Mouse (Mus musculus): ENCODE data around the gene Otop2.

DNA sequence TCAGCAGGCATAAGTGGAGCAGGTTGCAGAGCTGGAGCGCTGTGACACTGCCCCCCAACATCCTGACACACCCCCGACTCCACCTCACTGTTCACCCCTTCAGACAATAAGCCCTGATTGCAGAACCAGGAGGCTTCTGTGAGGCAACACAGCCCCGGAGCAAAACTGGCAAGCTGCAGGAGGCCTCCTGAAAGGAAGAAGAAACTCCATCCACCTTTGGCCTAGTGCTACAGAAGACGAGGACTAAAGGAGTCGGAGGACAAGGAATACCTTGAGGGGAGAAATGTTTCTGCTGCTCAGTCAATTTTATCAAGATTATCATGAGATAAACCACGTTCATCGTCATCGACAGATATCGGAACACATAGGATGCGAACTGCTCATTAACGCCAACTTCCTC is 11.0 kb upstream of the Otop2 start:
- TF ChIP-seq CHD1 (IDR thresholded peaks at IDR 0.05; ENCODE audit: low read depth, low read length): no peak
- TF ChIP-seq GATA1 (IDR thresholded peaks at IDR 0.05; ENCODE audit: low read depth, low read length): no peak
- no peak for TF ChIP-seq EP300 (IDR thresholded peaks at IDR 0.05; ENCODE audit: low read depth in 1 of 2, low read length in 2 of 2)
- no peak for TF ChIP-seq MYB (IDR thresholded peaks at IDR 0.05; ENCODE audit: low read depth, low read length)
- no peak for TF ChIP-seq CTCF (IDR thresholded peaks at IDR 0.05 in 2 of 3, conservative IDR thresholded peaks at IDR 0.05 in 1 of 3; ENCODE audit: control insufficient read depth in 1 of 3, insufficient read depth in 1 of 3, low read depth in 2 of 3, low read length in 3 of 3, poor library complexity in 1 of 3, severe bottlenecking in 1 of 3)
- TF ChIP-seq NELFE (IDR thresholded peaks at IDR 0.05; ENCODE audit: low read depth, low read length): no peak
- TF ChIP-seq TBP (IDR thresholded peaks at IDR 0.05; ENCODE audit: low read depth, low read length): no peak
- no peak for TF ChIP-seq POLR2A (IDR thresholded peaks at IDR 0.05; ENCODE audit: control insufficient read depth in 1 of 2, insufficient read depth in 1 of 2, low read depth in 1 of 2, low read length in 2 of 2, poor library complexity in 1 of 2)
- no peak for TF ChIP-seq KAT2A (conservative IDR thresholded peaks at IDR 0.05; ENCODE audit: low read depth, low read length)
- TF ChIP-seq NRF1 (IDR thresholded peaks at IDR 0.05; ENCODE audit: insufficient read depth, low read depth, low read length, poor library complexity, severe bottlenecking): no peak
- no peak for TF ChIP-seq UBTF (IDR thresholded peaks at IDR 0.05; ENCODE audit: borderline replicate concordance, insufficient read depth, low read depth, low read length)
